Mouse (Mus musculus): ENCODE results near the gene Ndufa6.
"Not testable (repeated sequence)": the region's sequence is repeated elsewhere in the genome, so short reads cannot be mapped to it uniquely, and the experiment has no call there.

Ndufa6 gene

GRCm38 (mm10) chr15:82354126-82354945 is at the start of gene Ndufa6:
Ndufa6 (minus strand) TSS chr15:82354322.
- DNase-seq (ENCODE audit: low spot score) = peak; percentile 84

GRCm38 (mm10) chr15:82403606-82404005 is 49.5 kb upstream of the Ndufa6 start:
- DNase-seq (ENCODE audit: low spot score) = no peak

GRCm38 (mm10) chr15:82402741-82403140 is 48.6 kb upstream of the Ndufa6 start:
- DNase-seq (ENCODE audit: low spot score) = no peak

- no peak for DNase-seq (ENCODE audit: low spot score)
Measured at GRCm38 (mm10) chr15:82402106-82402505, 48.0 kb upstream of the Ndufa6 start.

- no peak for DNase-seq (ENCODE audit: low spot score)
Measured at GRCm38 (mm10) chr15:82401516-82401915, 47.4 kb upstream of the Ndufa6 start.

GRCm38 (mm10) chr15:82395955-82396354 is 41.8 kb upstream of the Ndufa6 start:
- DNase-seq (ENCODE audit: low spot score) = not testable (repeated sequence)

- not testable (repeated sequence) for DNase-seq (ENCODE audit: low spot score)
Measured at GRCm38 (mm10) chr15:82393922-82394321, 39.8 kb upstream of the Ndufa6 start, which contains the start of gene Cyp2d11. Cyp2d11 (minus strand) TSS chr15:82394022.

GRCm38 (mm10) chr15:82389916-82390315 is 35.8 kb upstream of the Ndufa6 start:
- not testable (repeated sequence) for DNase-seq (ENCODE audit: low spot score)

GRCm38 (mm10) chr15:82385729-82386128 is 31.6 kb upstream of the Ndufa6 start:
- no peak for DNase-seq (ENCODE audit: low spot score)

- DNase-seq (ENCODE audit: low spot score) = no peak
Measured at GRCm38 (mm10) chr15:82382441-82382840, 28.3 kb upstream of the Ndufa6 start.

GRCm38 (mm10) chr15:82380714-82381062 is 26.6 kb upstream of the Ndufa6 start:
- no peak for DNase-seq (ENCODE audit: low spot score)

GRCm38 (mm10) chr15:82379871-82380713 is 26.0 kb upstream of the Ndufa6 start, which contains the start of gene Cyp2d22:
Cyp2d22 (minus strand) TSS chr15:82380260.
- no peak for DNase-seq (ENCODE audit: low spot score)

- no peak for DNase-seq (ENCODE audit: low spot score)
Measured at GRCm38 (mm10) chr15:82379511-82379870, 25.4 kb upstream of the Ndufa6 start.

GRCm38 (mm10) chr15:82378261-82379180 is 24.4 kb upstream of the Ndufa6 start:
- DNase-seq (ENCODE audit: low spot score) = no peak

- no peak for DNase-seq (ENCODE audit: low spot score)
Measured at GRCm38 (mm10) chr15:82377701-82378100, 23.6 kb upstream of the Ndufa6 start.

GRCm38 (mm10) chr15:82376393-82377138 is 22.4 kb upstream of the Ndufa6 start:
- no peak for DNase-seq (ENCODE audit: low spot score)

GRCm38 (mm10) chr15:82375855-82376254 is 21.7 kb upstream of the Ndufa6 start:
- DNase-seq (ENCODE audit: low spot score) = no peak

GRCm38 (mm10) chr15:82374437-82374836 is 20.3 kb upstream of the Ndufa6 start:
- no peak for DNase-seq (ENCODE audit: low spot score)

GRCm38 (mm10) chr15:82372991-82373390 is 18.9 kb upstream of the Ndufa6 start:
- DNase-seq (ENCODE audit: low spot score) = no peak

GRCm38 (mm10) chr15:82372446-82372845 is 18.3 kb upstream of the Ndufa6 start:
- no peak for DNase-seq (ENCODE audit: low spot score)

- no peak for DNase-seq (ENCODE audit: low spot score)
Measured at GRCm38 (mm10) chr15:82368851-82369250, 14.7 kb upstream of the Ndufa6 start.
